Mouse (Mus musculus): ENCODE data around the gene Kcnj14.

- no peak for TF ChIP-seq CTCF (IDR thresholded peaks at IDR 0.05; ENCODE audit: borderline replicate concordance, control insufficient read depth, extremely low read depth, insufficient read depth, low read length, poor library complexity)
- 0 out of 2 replicates have a peak, but pooled peaks have one; percentile 22 for TF ChIP-seq POLR2A (IDR thresholded peaks at IDR 0.05; ENCODE audit: control insufficient read depth, extremely low read depth, insufficient read depth, low read length, poor library complexity)
These were observed 45.4 kb downstream of the Kcnj14 start for GRCm38 (mm10) chr7:45779081-45779641.

All from thymus, adult 2 months (tissue).